Comparison of ENCODE assay signal across 8 mouse cellular contexts in genomic region chr4:98444437-98445139, GRCm38 (mm10). TPM values are rescaled to one million over a fixed set of nuclear protein-coding genes. Genes with fewer than 3 reads are reported as not detected.
A peak's percentile ranks its signal among the peaks of the same experiment; 100 is the strongest.
DNase-seq lines count a peak whose midpoint lies in the region; ATAC-seq and TF ChIP-seq lines count a peak whose summit lies in the region.
"Had no signal": no experiment of that assay in that cellular context is flagged by ENCODE, and none has a peak within 500 bp of the region (broad histone marks: within the 10 kb centered on the region; RNA-seq: fewer than 3 reads in every experiment).

No protein-coding gene starts in this region.

- no peaks in the 10 kb centered on the region for H3K27me3 ChIP-seq in liver, postnatal 0 days (ENCODE audit: insufficient read depth, low read length)
- H3K27me3 ChIP-seq: heart, embryonic 13.5 days had no signal

- no peak for ATAC-seq in liver, postnatal 0 days
- ATAC-seq in neutrophil, adult 5-6 weeks (ENCODE audit: extremely low read depth, insufficient number of reproducible peaks, low FRiP score, poor library complexity, severe bottlenecking), result peak; percentile 73; the same call in 1 of the 2 replicates

- H3K4me3 ChIP-seq in liver, postnatal 0 days (ENCODE audit: low read depth, low read length), result no peak overlapping the region
- H3K4me3 ChIP-seq: heart, embryonic 13.5 days had no signal

- H3K4me1 ChIP-seq in liver, postnatal 0 days (ENCODE audit: insufficient read depth), result no peaks in the 10 kb centered on the region
- H3K4me1 ChIP-seq: heart, embryonic 13.5 days had no signal

- H3K36me3 ChIP-seq in liver, postnatal 0 days (replicated peaks; ENCODE audit: insufficient read depth, low read length), result no peaks in the 10 kb centered on the region
- H3K36me3 ChIP-seq: heart, embryonic 13.5 days had no signal

- H3K27ac ChIP-seq in liver, postnatal 0 days (ENCODE audit: low read depth), result no peak overlapping the region
- H3K27ac ChIP-seq: heart, embryonic 13.5 days had no signal

- peak; percentile 48 for DNase-seq in 416B (ENCODE audit: low read depth)
- DNase-seq in CD8-positive naive resting alpha-beta T cell, adult 2 months (ENCODE audit: low read depth in 2 of 2, low spot score in 2 of 2), result peak; percentile 51 to 66
- peak; percentile 19 for DNase-seq in cerebellum, adult 8-10 months
- peak; percentile 17 to 79 for DNase-seq in frontal cortex, adult 2 months (ENCODE audit: extremely low spot score in 1 of 2, low spot score in 1 of 2)
- peak; percentile 33 for DNase-seq in kidney, adult 9 months
- DNase-seq in liver, postnatal 0 days, result peak; percentile 25

- H3K9me3 ChIP-seq in liver, postnatal 0 days (ENCODE audit: low read length), result no peaks in the 10 kb centered on the region
- H3K9me3 ChIP-seq: heart, embryonic 13.5 days had no signal

- 76% methylated on average over 10 of the region's 10 CpGs for WGBS in liver, postnatal 0 days (ENCODE audit: insufficient replicate concordance)

- TF ChIP-seq EP300 in liver, postnatal 0 days (IDR thresholded peaks at IDR 0.05; ENCODE audit: low read depth), result no peak

- no peak overlapping the region for H3K4me2 ChIP-seq in liver, postnatal 0 days (ENCODE audit: low read depth, low read length)
- H3K4me2 ChIP-seq: heart, embryonic 13.5 days had no signal

- no peak overlapping the region for H3K9ac ChIP-seq in liver, postnatal 0 days (replicated peaks)
- H3K9ac ChIP-seq: heart, embryonic 13.5 days had no signal

- TF ChIP-seq CTCF in liver, postnatal 0 days (IDR thresholded peaks at IDR 0.05; ENCODE audit: low read depth), result peak; percentile 58

RNA-seq across cellular contexts. Expression of gene Patj, which starts 49.0 kb away (rescaled TPM):
- 15.8 and 15.9 TPM in 2 replicates for polyA plus RNA-seq in frontal cortex, adult 2 months (2012; rRNA removed)
- polyA plus RNA-seq in liver, postnatal 0 days (2015; fragmentation: Nextera tagmentation; extraction: Ambion mirVana), result 2.5 and 2.8 TPM in 2 replicates
- 58.4 and 58.5 TPM in 2 replicates for total RNA-seq in neutrophil, adult 5-6 weeks (2017)
